Mouse (Mus musculus) midbrain, embryonic 12.5 days (tissue): ENCODE results near the gene Pdzrn4. TPM values are rescaled to one million over a fixed set of nuclear protein-coding genes. Genes with fewer than 3 reads are reported as not detected.
A peak's percentile ranks its signal among the peaks of the same experiment; 100 is the strongest.

ENCODE experiments used
- ATAC-seq: fragments of 200-750 bp; cut with Nextera tagmentation; 2 replicates; pipeline ENCODE4 v1.8.0; 2017; ENCODE audit warnings: low read depth, moderate TSS enrichment, moderate library complexity; ENCODE audit not compliant: low FRiP score
- H3K27ac ChIP-seq: fragments of 300-500 bp; sonication (generic); replicated peaks from 2 replicates; pipeline ENCODE4 v1.5.1; 2016; ENCODE audit warnings: mild to moderate bottlenecking
- H3K27me3 ChIP-seq: fragments of 300-500 bp; sonication (generic); 2 replicates; pipeline ENCODE4 v1.6.1; 2016; ENCODE audit warnings: mild to moderate bottlenecking
- H3K36me3 ChIP-seq: fragments of 300-500 bp; sonication (generic); 2 replicates; pipeline ENCODE4 v1.6.1; 2016
- H3K4me1 ChIP-seq: fragments of 300-500 bp; sonication (generic); 2 replicates; pipeline ENCODE4 v1.6.1; 2016
- H3K4me2 ChIP-seq: fragments of 300-500 bp; sonication (generic); replicated peaks from 2 replicates; pipeline ENCODE4 v1.6.1; 2016; ENCODE audit warnings: mild to moderate bottlenecking, moderate library complexity
- H3K4me3 ChIP-seq: fragments of 300-500 bp; sonication (generic); 2 replicates; pipeline ENCODE4 v1.5.1; 2016; ENCODE audit warnings: mild to moderate bottlenecking
- H3K9ac ChIP-seq: fragments of 300-500 bp; sonication (generic); replicated peaks from 2 replicates; pipeline ENCODE4 v1.6.1; 2016; ENCODE audit warnings: mild to moderate bottlenecking, moderate library complexity
- H3K9me3 ChIP-seq: fragments of 300-500 bp; sonication (generic); 2 replicates; pipeline ENCODE4 v1.6.1; 2016; ENCODE audit warnings: mild to moderate bottlenecking
- WGBS: fragments of 180-500 bp; shearing (Covaris S2); methylation state at CpG from one replicate; pipeline ENCODE4 v1.1.7; 2016; 5-methylcytosine and 5-hydroxymethylcytosine counted together
- polyA plus RNA-seq: library from polyadenylated mRNA; unstranded; fragments of >200 nt; fragmentation: Nextera tagmentation; extraction: Ambion mirVana; gene quantifications from 2 replicates; pipeline ENCODE4 v1.2.1, GENCODE M21; 2016

Gene Pdzrn4
- polyA plus RNA-seq, 1 experiment from 2014 or later = 13.8 TPM

- peak overlapping the region; percentile 40 for H3K4me3 ChIP-seq
- peaks cover 33% of the 10 kb centered on the region for H3K4me1 ChIP-seq
- H3K9ac ChIP-seq = peak overlapping the region; percentile 49; the same call in 1 of the 2 replicates
- no peaks in the 10 kb centered on the region for H3K9me3 ChIP-seq
- under 1% methylated on average over 20 of the region's 20 CpGs for WGBS
- peak overlapping the region; percentile 58 for H3K4me2 ChIP-seq
- H3K36me3 ChIP-seq = no peaks in the 10 kb centered on the region
- H3K27ac ChIP-seq = peak overlapping the region; percentile 67
- H3K27me3 ChIP-seq = peaks cover 5% of the 10 kb centered on the region
- ATAC-seq = peak; percentile 88
Measured at GRCm38 (mm10) chr15:92597011-92597780, 200.5 kb downstream of the Pdzrn4 start.

- peak; percentile 68 for ATAC-seq
- H3K4me1 ChIP-seq = peaks cover 33% of the 10 kb centered on the region
- H3K36me3 ChIP-seq = no peaks in the 10 kb centered on the region
- H3K4me3 ChIP-seq = peak overlapping the region; percentile 32
- peak overlapping the region; percentile 52 for H3K4me2 ChIP-seq
- H3K9ac ChIP-seq = no peak overlapping the region
- peak overlapping the region; percentile 54 for H3K27ac ChIP-seq
- H3K9me3 ChIP-seq = no peaks in the 10 kb centered on the region
- WGBS = 2% methylated on average over 18 of the region's 18 CpGs
- H3K27me3 ChIP-seq = peaks cover 5% of the 10 kb centered on the region
Measured at GRCm38 (mm10) chr15:92598380-92599295, 202.0 kb downstream of the Pdzrn4 start.

GRCm38 (mm10) chr15:92599381-92599780, 202.7 kb downstream of the Pdzrn4 start:
- H3K27me3 ChIP-seq = peaks cover 5% of the 10 kb centered on the region
- H3K4me1 ChIP-seq = peaks cover 29% of the 10 kb centered on the region
- H3K4me2 ChIP-seq = peak overlapping the region; percentile 52
- H3K9ac ChIP-seq = no peak overlapping the region
- peak overlapping the region; percentile 54 for H3K27ac ChIP-seq
- no peaks in the 10 kb centered on the region for H3K36me3 ChIP-seq
- H3K9me3 ChIP-seq = no peaks in the 10 kb centered on the region
- peak overlapping the region; percentile 32 for H3K4me3 ChIP-seq
- ATAC-seq = no peak
- WGBS = 6% methylated on average over 7 of the region's 7 CpGs

GRCm38 (mm10) chr15:92610866-92611265, 214.2 kb downstream of the Pdzrn4 start:
- H3K4me2 ChIP-seq = no peak overlapping the region
- H3K36me3 ChIP-seq = no peaks in the 10 kb centered on the region
- H3K27me3 ChIP-seq = no peaks in the 10 kb centered on the region
- H3K4me1 ChIP-seq = peaks cover 7% of the 10 kb centered on the region; the same call in 1 of the 2 replicates
- H3K9me3 ChIP-seq = no peaks in the 10 kb centered on the region
- H3K4me3 ChIP-seq = no peak overlapping the region
- no peak overlapping the region for H3K9ac ChIP-seq
- 87% methylated on average over 3 of the region's 3 CpGs for WGBS
- no peak overlapping the region for H3K27ac ChIP-seq
- ATAC-seq = no peak

GRCm38 (mm10) chr15:92612386-92612785, 215.7 kb downstream of the Pdzrn4 start:
- no peak for ATAC-seq

GRCm38 (mm10) chr15:92613228-92613627, 216.5 kb downstream of the Pdzrn4 start:
- Histone ChIP-seq H3K9me3 (no peaks in the 10 kb centered on the region), H3K27me3 (no peaks in the 10 kb centered on the region), H3K9ac (no peak overlapping the region), H3K4me3 (no peak overlapping the region), H3K4me1 (peaks cover 7% of the 10 kb centered on the region; the same call in 1 of the 2 replicates), H3K27ac (no peak overlapping the region), H3K4me2 (no peak overlapping the region), H3K36me3 (no peaks in the 10 kb centered on the region)
- no peak for ATAC-seq
- 71% methylated on average over 3 of the region's 3 CpGs for WGBS

More at GRCm38 (mm10) chr15:92612386-92612785, 215.7 kb downstream of the Pdzrn4 start:
- H3K9me3 ChIP-seq = no peaks in the 10 kb centered on the region
- no peaks in the 10 kb centered on the region for H3K36me3 ChIP-seq
- WGBS = 38% methylated on average over 1 of the region's 1 CpGs
- H3K4me1 ChIP-seq = peaks cover 7% of the 10 kb centered on the region; the same call in 1 of the 2 replicates
- H3K4me3 ChIP-seq = no peak overlapping the region
- no peak overlapping the region for H3K27ac ChIP-seq
- H3K9ac ChIP-seq = no peak overlapping the region
- no peak overlapping the region for H3K4me2 ChIP-seq
- H3K27me3 ChIP-seq = no peaks in the 10 kb centered on the region

- Histone ChIP-seq H3K27me3 (no peaks in the 10 kb centered on the region), H3K9ac (no peak overlapping the region), H3K4me1 (no peaks in the 10 kb centered on the region), H3K9me3 (no peaks in the 10 kb centered on the region), H3K4me2 (no peak overlapping the region), H3K27ac (0 out of 2 replicates have a peak overlapping the region, but pooled peaks have one; percentile 17), H3K36me3 (no peaks in the 10 kb centered on the region), H3K4me3 (no peak overlapping the region)
- ATAC-seq = no peak
- WGBS = 90% methylated on average over 9 of the region's 9 CpGs
Measured at GRCm38 (mm10) chr15:92621731-92622234, 225.1 kb downstream of the Pdzrn4 start.

- Histone ChIP-seq H3K9me3 (no peaks in the 10 kb centered on the region), H3K27ac (no peak overlapping the region), H3K4me3 (no peak overlapping the region), H3K9ac (no peak overlapping the region), H3K4me1 (no peaks in the 10 kb centered on the region), H3K27me3 (no peaks in the 10 kb centered on the region), H3K36me3 (no peaks in the 10 kb centered on the region), H3K4me2 (no peak overlapping the region)
- ATAC-seq = no peak
- 86% methylated on average over 5 of the region's 5 CpGs for WGBS
Measured at GRCm38 (mm10) chr15:92622323-92622722, 225.6 kb downstream of the Pdzrn4 start.

- H3K4me2 ChIP-seq = no peak overlapping the region
- no peak overlapping the region for H3K9ac ChIP-seq
- no peaks in the 10 kb centered on the region for H3K9me3 ChIP-seq
- peaks cover 5% of the 10 kb centered on the region for H3K4me1 ChIP-seq
- no peak overlapping the region for H3K4me3 ChIP-seq
- H3K27ac ChIP-seq = 0 out of 2 replicates have a peak overlapping the region, but pooled peaks have one; percentile 10
- 28% methylated on average over 2 of the region's 2 CpGs for WGBS
- no peak for ATAC-seq
- H3K27me3 ChIP-seq = no peaks in the 10 kb centered on the region
- no peaks in the 10 kb centered on the region for H3K36me3 ChIP-seq
Measured at GRCm38 (mm10) chr15:92629172-92629571, 232.5 kb downstream of the Pdzrn4 start.

GRCm38 (mm10) chr15:92634044-92634610, 237.4 kb downstream of the Pdzrn4 start:
- Histone ChIP-seq H3K27me3 (no peaks in the 10 kb centered on the region), H3K4me3 (no peak overlapping the region), H3K4me1 (peaks cover 3% of the 10 kb centered on the region), H3K4me2 (no peak overlapping the region), H3K36me3 (no peaks in the 10 kb centered on the region), H3K9ac (no peak overlapping the region), H3K27ac (no peak overlapping the region), H3K9me3 (no peaks in the 10 kb centered on the region)
- no peak for ATAC-seq
- WGBS = 91% methylated on average over 14 of the region's 14 CpGs

- Histone ChIP-seq H3K4me3 (no peak overlapping the region), H3K9me3 (no peaks in the 10 kb centered on the region), H3K4me1 (peaks cover 3% of the 10 kb centered on the region; the same call in 1 of the 2 replicates), H3K27me3 (no peaks in the 10 kb centered on the region), H3K36me3 (no peaks in the 10 kb centered on the region), H3K27ac (no peak overlapping the region), H3K4me2 (no peak overlapping the region), H3K9ac (no peak overlapping the region)
- no peak; the same call in 1 of the 2 replicates for ATAC-seq
- 80% methylated on average over 18 of the region's 18 CpGs for WGBS
Measured at GRCm38 (mm10) chr15:92640212-92641082, 243.8 kb downstream of the Pdzrn4 start.
